Comparison of ENCODE assay signal across 16 mouse cellular contexts in the genomic region with DNA sequence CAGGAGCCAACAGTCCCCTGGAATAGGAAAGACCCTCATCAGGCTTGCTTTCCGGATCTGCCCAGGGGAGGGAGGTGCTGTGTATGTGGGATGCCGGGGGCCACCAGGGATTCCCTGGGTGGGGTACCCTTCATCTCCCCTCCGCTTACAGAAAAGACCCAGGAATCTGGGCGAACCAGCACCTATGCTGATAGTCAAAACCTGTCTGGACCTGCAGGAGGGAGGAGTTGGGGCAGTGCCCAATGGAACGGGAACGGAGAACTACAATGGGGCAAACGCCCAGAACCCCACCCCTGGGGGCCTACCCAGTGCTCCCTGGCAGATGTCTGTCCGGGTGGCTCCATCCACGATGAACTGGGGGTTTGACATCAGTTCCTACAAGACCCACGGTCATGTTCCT. TPM values are rescaled to one million over a fixed set of nuclear protein-coding genes. Genes with fewer than 3 reads are reported as not detected.
DNase-seq lines count a peak whose midpoint lies in the region; ATAC-seq and TF ChIP-seq lines count a peak whose summit lies in the region.
"Had no signal": no experiment of that assay in that cellular context is flagged by ENCODE, and none has a peak within 500 bp of the region (broad histone marks: within the 10 kb centered on the region; RNA-seq: fewer than 3 reads in every experiment).

No protein-coding gene starts in this region.

- 89% methylated on average over 10 of the region's 10 CpGs for WGBS in heart, embryonic 11.5 days (ENCODE audit: insufficient replicate concordance)
- 84% methylated on average over 10 of the region's 10 CpGs for WGBS in embryonic facial prominence, embryonic 14.5 days
- WGBS in small intestine, adult 2 months: 44% methylated on average over 10 of the region's 10 CpGs
- WGBS in thymus, adult 2 months: 95% methylated on average over 10 of the region's 10 CpGs

- H3K9ac ChIP-seq in heart, embryonic 11.5 days (ENCODE audit: low read depth, low read length): no peak overlapping the region
- peak overlapping the region; percentile 8; the same call in 1 of the 2 replicates for H3K9ac ChIP-seq in embryonic facial prominence, embryonic 14.5 days (ENCODE audit: low read depth, low read length)
- H3K9ac ChIP-seq: midbrain, embryonic 12.5 days had no signal

- H3K4me3 ChIP-seq in heart, embryonic 11.5 days (ENCODE audit: low read depth, low read length): no peak overlapping the region
- peak overlapping the region; percentile 80 for H3K4me3 ChIP-seq in E14TG2a.4 (replicated peaks; ENCODE audit: low read length)
- H3K4me3 ChIP-seq in embryonic facial prominence, embryonic 14.5 days (ENCODE audit: low read depth, low read length): no peak overlapping the region
- H3K4me3 ChIP-seq in small intestine, adult 2 months (ENCODE audit: low read depth, low read length): peak overlapping the region; percentile 80
- no peak overlapping the region for H3K4me3 ChIP-seq in thymus, adult 2 months (ENCODE audit: control insufficient read depth, insufficient read depth, low read length)
- H3K4me3 ChIP-seq: midbrain, embryonic 12.5 days had no signal

- DNase-seq in heart, adult 11 months: no peak
- DNase-seq in embryonic facial prominence, embryonic 14.5 days (ENCODE audit: low spot score): peak; percentile 25
- DNase-seq in thymus, adult 2 months: no peak
- DNase-seq in frontal cortex, adult 2 months (ENCODE audit: extremely low spot score in 1 of 2, low spot score in 1 of 2): no peak
- DNase-seq: layer of hippocampus, adult 9-11 months; left cerebral cortex, postnatal 4 days; lung, postnatal 36 days had no signal

- H3K36me3 ChIP-seq in heart, embryonic 11.5 days (ENCODE audit: control insufficient read depth, insufficient read depth, low read length): no peaks in the 10 kb centered on the region
- peaks cover 9% of the 10 kb centered on the region; the same call in 1 of the 2 replicates for H3K36me3 ChIP-seq in E14TG2a.4 (ENCODE audit: insufficient read depth, low read length)
- H3K36me3 ChIP-seq in embryonic facial prominence, embryonic 14.5 days (ENCODE audit: control insufficient read depth, insufficient read depth, low read length): no peaks in the 10 kb centered on the region
- peaks cover 26% of the 10 kb centered on the region for H3K36me3 ChIP-seq in small intestine, adult 2 months (ENCODE audit: control insufficient read depth, insufficient read depth, low read length)
- H3K36me3 ChIP-seq in thymus, adult 2 months (ENCODE audit: control insufficient read depth, insufficient read depth, low read length): peaks cover 7% of the 10 kb centered on the region
- H3K36me3 ChIP-seq: midbrain, embryonic 12.5 days had no signal

- no peak for ATAC-seq in heart, embryonic 11.5 days (replicated peaks; ENCODE audit: insufficient number of reproducible peaks, low FRiP score, low TSS enrichment)
- no peak for ATAC-seq in embryonic facial prominence, embryonic 14.5 days (ENCODE audit: low read depth)
- ATAC-seq: Patski had no signal

- H3K27ac ChIP-seq in heart, embryonic 11.5 days (ENCODE audit: low read depth, low read length): no peak overlapping the region
- no peak overlapping the region for H3K27ac ChIP-seq in embryonic facial prominence, embryonic 14.5 days (replicated peaks; ENCODE audit: low read depth, low read length)
- no peak overlapping the region for H3K27ac ChIP-seq in small intestine, adult 2 months (ENCODE audit: insufficient read depth, low read depth, low read length)
- H3K27ac ChIP-seq in thymus, adult 2 months (ENCODE audit: control insufficient read depth, insufficient read depth, low read length): no peak overlapping the region
- H3K27ac ChIP-seq: hindbrain, embryonic 14.5 days; midbrain, embryonic 12.5 days had no signal

- TF ChIP-seq POLR2A in small intestine, adult 2 months (IDR thresholded peaks at IDR 0.05; ENCODE audit: low read depth, low read length): no peak
- no peak for TF ChIP-seq POLR2A in thymus, adult 2 months (IDR thresholded peaks at IDR 0.05; ENCODE audit: control insufficient read depth, extremely low read depth, insufficient read depth, low read length, poor library complexity)

- H3K4me1 ChIP-seq in heart, embryonic 11.5 days (ENCODE audit: control insufficient read depth, insufficient read depth, low read length): peaks cover 9% of the 10 kb centered on the region; the same call in 1 of the 2 replicates
- peaks cover 82% of the 10 kb centered on the region for H3K4me1 ChIP-seq in E14TG2a.4 (replicated peaks; ENCODE audit: low read depth, low read length)
- 0 out of 2 replicates have a peak, but pooled peaks cover 3% of the 10 kb centered on the region for H3K4me1 ChIP-seq in embryonic facial prominence, embryonic 14.5 days (ENCODE audit: control insufficient read depth, insufficient read depth, low read length)
- H3K4me1 ChIP-seq in small intestine, adult 2 months (ENCODE audit: control insufficient read depth, insufficient read depth, insufficient read length, low read length): peaks cover 11% of the 10 kb centered on the region; the same call in 1 of the 2 replicates
- H3K4me1 ChIP-seq in thymus, adult 2 months (replicated peaks; ENCODE audit: control insufficient read depth, insufficient read depth, low read length): peaks cover 35% of the 10 kb centered on the region

- H3K9me3 ChIP-seq in heart, embryonic 11.5 days (replicated peaks; ENCODE audit: control insufficient read depth, low read length): no peaks in the 10 kb centered on the region
- no peaks in the 10 kb centered on the region for H3K9me3 ChIP-seq in E14TG2a.4 (ENCODE audit: low read length)
- H3K9me3 ChIP-seq in embryonic facial prominence, embryonic 14.5 days (ENCODE audit: control insufficient read depth, low read length): no peaks in the 10 kb centered on the region
- H3K9me3 ChIP-seq: midbrain, embryonic 12.5 days had no signal

- peaks cover 6% of the 10 kb centered on the region; the same call in 1 of the 2 replicates for H3K27me3 ChIP-seq in heart, embryonic 11.5 days (ENCODE audit: control insufficient read depth, insufficient read depth, low read length)
- H3K27me3 ChIP-seq in E14TG2a.4 (ENCODE audit: insufficient read depth, low read length): peaks cover 27% of the 10 kb centered on the region
- no peaks in the 10 kb centered on the region for H3K27me3 ChIP-seq in embryonic facial prominence, embryonic 14.5 days (replicated peaks; ENCODE audit: control insufficient read depth, insufficient read depth, low read length)
- H3K27me3 ChIP-seq in small intestine, adult 2 months (ENCODE audit: control insufficient read depth, insufficient read depth, low read length): no peaks in the 10 kb centered on the region
- H3K27me3 ChIP-seq in thymus, adult 2 months (ENCODE audit: control insufficient read depth, insufficient read depth, low read length): no peaks in the 10 kb centered on the region
- H3K27me3 ChIP-seq: Patski had no signal

- TF ChIP-seq CTCF in E14TG2a.4 (conservative IDR thresholded peaks at IDR 0.05; ENCODE audit: low read length): no peak
- no peak for TF ChIP-seq CTCF in small intestine, adult 2 months (IDR thresholded peaks at IDR 0.05; ENCODE audit: extremely low read depth, insufficient read length, insufficient replicate concordance, low read depth, low read length)
- TF ChIP-seq CTCF in thymus, adult 2 months (IDR thresholded peaks at IDR 0.05; ENCODE audit: borderline replicate concordance, control insufficient read depth, extremely low read depth, insufficient read depth, low read length, poor library complexity): no peak

- H3K4me2 ChIP-seq in heart, embryonic 11.5 days: peak overlapping the region; percentile 95; the same call in 1 of the 2 replicates
- H3K4me2 ChIP-seq in embryonic facial prominence, embryonic 14.5 days (ENCODE audit: low read depth, low read length): 0 out of 2 replicates have a peak overlapping the region, but pooled peaks have one; percentile 88
- H3K4me2 ChIP-seq: hindbrain, embryonic 14.5 days; midbrain, embryonic 12.5 days had no signal

RNA-seq across cellular contexts. Expression of a gene that starts 2.0 kb away (rescaled TPM):
- polyA plus RNA-seq in heart, embryonic 11.5 days (2014; fragmentation: Nextera tagmentation; extraction: Ambion mirVana): 7.7 and 8.5 TPM in 2 replicates
- polyA plus RNA-seq in embryonic facial prominence, embryonic 14.5 days (2014; fragmentation: Nextera tagmentation; extraction: Ambion mirVana): 16.8 and 19.0 TPM in 2 replicates
- polyA plus RNA-seq in small intestine, adult 2 months (2012; rRNA removed): 30.9 and 129 TPM in 2 replicates
- 98.2 and 101 TPM in 2 replicates for polyA plus RNA-seq in thymus, adult 2 months (2012; rRNA removed)
- 15.0 and 16.3 TPM in 2 replicates for polyA plus RNA-seq in frontal cortex, adult 2 months (2012; rRNA removed)

RNA-seq across cellular contexts. Expression of a gene that starts 27.7 kb away (rescaled TPM):
- polyA plus RNA-seq in heart, embryonic 11.5 days (2014; fragmentation: Nextera tagmentation; extraction: Ambion mirVana): not detected in 2 replicates
- not detected in 2 replicates for polyA plus RNA-seq in embryonic facial prominence, embryonic 14.5 days (2014; fragmentation: Nextera tagmentation; extraction: Ambion mirVana)
- 0.08 TPM in 1 of 2 replicates, not detected in the other for polyA plus RNA-seq in small intestine, adult 2 months (2012; rRNA removed)
- polyA plus RNA-seq in thymus, adult 2 months (2012; rRNA removed): 0.06 and 0.20 TPM in 2 replicates
- 0.42 TPM in 1 of 2 replicates, not detected in the other for polyA plus RNA-seq in frontal cortex, adult 2 months (2012; rRNA removed)
- polyA plus RNA-seq: cortical plate, adult 2 months; heart, embryonic 14.5 days; hindbrain, embryonic 14.5 days; midbrain, embryonic 12.5 days; neural tube, embryonic 11.5 days; Patski had no signal

RNA-seq across cellular contexts. Expression of a gene that starts 32.7 kb away (rescaled TPM):
- 19.5 and 22.1 TPM in 2 replicates for polyA plus RNA-seq in heart, embryonic 11.5 days (2014; fragmentation: Nextera tagmentation; extraction: Ambion mirVana)
- polyA plus RNA-seq in embryonic facial prominence, embryonic 14.5 days (2014; fragmentation: Nextera tagmentation; extraction: Ambion mirVana): 32.1 and 34.9 TPM in 2 replicates
- polyA plus RNA-seq in small intestine, adult 2 months (2012; rRNA removed): 70.9 and 103 TPM in 2 replicates
- 77.1 and 83.7 TPM in 2 replicates for polyA plus RNA-seq in thymus, adult 2 months (2012; rRNA removed)
- 29.2 and 34.1 TPM in 2 replicates for polyA plus RNA-seq in frontal cortex, adult 2 months (2012; rRNA removed)

RNA-seq across cellular contexts. Expression of a gene that starts 43.9 kb away (rescaled TPM):
- polyA plus RNA-seq in heart, embryonic 11.5 days (2014; fragmentation: Nextera tagmentation; extraction: Ambion mirVana): 70.7 and 75.3 TPM in 2 replicates
- polyA plus RNA-seq in embryonic facial prominence, embryonic 14.5 days (2014; fragmentation: Nextera tagmentation; extraction: Ambion mirVana): 67.5 and 69.8 TPM in 2 replicates
- 7.6 and 14.8 TPM in 2 replicates for polyA plus RNA-seq in small intestine, adult 2 months (2012; rRNA removed)
- 28.8 and 29.4 TPM in 2 replicates for polyA plus RNA-seq in thymus, adult 2 months (2012; rRNA removed)
- polyA plus RNA-seq in frontal cortex, adult 2 months (2012; rRNA removed): 44.3 and 44.4 TPM in 2 replicates

RNA-seq across cellular contexts. Expression of a gene that starts 44.0 kb away (rescaled TPM):
- 586 and 633 TPM in 2 replicates for polyA plus RNA-seq in heart, embryonic 11.5 days (2014; fragmentation: Nextera tagmentation; extraction: Ambion mirVana)
- polyA plus RNA-seq in embryonic facial prominence, embryonic 14.5 days (2014; fragmentation: Nextera tagmentation; extraction: Ambion mirVana): 870 and 937 TPM in 2 replicates
- polyA plus RNA-seq in small intestine, adult 2 months (2012; rRNA removed): 1,660 and 2,469 TPM in 2 replicates
- polyA plus RNA-seq in thymus, adult 2 months (2012; rRNA removed): 2,283 and 2,588 TPM in 2 replicates
- polyA plus RNA-seq in frontal cortex, adult 2 months (2012; rRNA removed): 873 and 951 TPM in 2 replicates

Comparison
In these comparisons a context has a peak if more than half of its experiments do, and no peak if none do; other contexts are left out.
1. H3K4me3 ChIP-seq: peak in E14TG2a.4 (single experiment) and small intestine, adult 2 months (single experiment); none in heart, embryonic 11.5 days (single experiment), embryonic facial prominence, embryonic 14.5 days (single experiment) and thymus, adult 2 months (single experiment).